ENCODE assay signal across 8 mouse cellular contexts in the genomic region with DNA sequence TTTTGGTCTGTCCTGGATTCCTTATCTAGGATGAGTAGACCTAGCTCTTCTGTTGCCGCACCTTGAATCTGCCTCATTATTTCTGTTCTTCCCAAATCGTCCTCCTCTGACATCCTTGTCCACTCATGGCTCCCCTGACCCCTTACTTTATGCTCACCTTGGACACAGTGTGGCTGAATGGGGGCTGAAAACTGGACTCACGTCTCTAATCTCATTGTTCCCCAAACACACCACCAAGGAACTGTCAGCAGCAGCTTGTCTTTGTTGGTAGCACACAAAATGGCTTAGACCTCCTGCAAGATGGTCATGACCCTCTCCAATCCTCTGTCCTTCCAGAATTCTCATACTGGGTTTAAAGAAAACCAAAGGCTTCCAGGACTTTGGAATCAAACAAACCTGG. TPM values are rescaled to one million over a fixed set of nuclear protein-coding genes. Genes with fewer than 3 reads are reported as not detected.
DNase-seq lines count a peak whose midpoint lies in the region; ATAC-seq and TF ChIP-seq lines count a peak whose summit lies in the region.

No protein-coding gene starts in this region.

- H3K27ac ChIP-seq in kidney, embryonic 15.5 days, result peak overlapping the region; percentile 97
- peak overlapping the region; percentile 92 for H3K27ac ChIP-seq in forebrain, embryonic 12.5 days
- H3K27ac ChIP-seq in limb, embryonic 10.5 days, result peak overlapping the region; percentile 91
- peak overlapping the region; percentile 91; the same call in 1 of the 2 replicates for H3K27ac ChIP-seq in neural tube, embryonic 12.5 days
- no peak overlapping the region for H3K27ac ChIP-seq in cerebellum, adult 2 months (ENCODE audit: insufficient read depth, low read length)

- no peak for ATAC-seq in kidney, embryonic 15.5 days (replicated peaks; ENCODE audit: low FRiP score)
- no peak for ATAC-seq in forebrain, embryonic 12.5 days (ENCODE audit: low FRiP score)
- ATAC-seq in neural tube, embryonic 12.5 days (ENCODE audit: low FRiP score, low read depth), result no peak

- H3K27me3 ChIP-seq in kidney, embryonic 15.5 days, result no peaks in the 10 kb centered on the region
- no peaks in the 10 kb centered on the region for H3K27me3 ChIP-seq in forebrain, embryonic 12.5 days
- no peaks in the 10 kb centered on the region for H3K27me3 ChIP-seq in limb, embryonic 10.5 days (ENCODE audit: low read depth, poor library complexity, severe bottlenecking)
- no peaks in the 10 kb centered on the region for H3K27me3 ChIP-seq in neural tube, embryonic 12.5 days (replicated peaks)
- H3K27me3 ChIP-seq in cerebellum, adult 2 months (ENCODE audit: control insufficient read depth, insufficient read depth, low read length), result no peaks in the 10 kb centered on the region

- H3K9me3 ChIP-seq in kidney, embryonic 15.5 days (replicated peaks), result no peaks in the 10 kb centered on the region
- no peaks in the 10 kb centered on the region for H3K9me3 ChIP-seq in forebrain, embryonic 12.5 days
- H3K9me3 ChIP-seq in limb, embryonic 10.5 days (replicated peaks), result no peaks in the 10 kb centered on the region
- H3K9me3 ChIP-seq in neural tube, embryonic 12.5 days, result no peaks in the 10 kb centered on the region

- H3K4me3 ChIP-seq in kidney, embryonic 15.5 days (replicated peaks), result no peak overlapping the region
- H3K4me3 ChIP-seq in forebrain, embryonic 12.5 days (replicated peaks), result no peak overlapping the region
- H3K4me3 ChIP-seq in limb, embryonic 10.5 days, result 0 out of 2 replicates have a peak overlapping the region, but pooled peaks have one; percentile 43
- no peak overlapping the region for H3K4me3 ChIP-seq in neural tube, embryonic 12.5 days
- no peak overlapping the region for H3K4me3 ChIP-seq in cerebellum, adult 2 months (replicated peaks; ENCODE audit: insufficient read depth, low read depth, low read length)

- peaks cover 36% of the 10 kb centered on the region for H3K4me1 ChIP-seq in kidney, embryonic 15.5 days
- H3K4me1 ChIP-seq in forebrain, embryonic 12.5 days, result peaks cover 35% of the 10 kb centered on the region
- peaks cover 41% of the 10 kb centered on the region for H3K4me1 ChIP-seq in limb, embryonic 10.5 days
- peaks cover 22% of the 10 kb centered on the region for H3K4me1 ChIP-seq in neural tube, embryonic 12.5 days
- peaks cover 13% of the 10 kb centered on the region for H3K4me1 ChIP-seq in cerebellum, adult 2 months (ENCODE audit: control insufficient read depth, insufficient read depth, low read length)

- H3K4me2 ChIP-seq in kidney, embryonic 15.5 days, result no peak overlapping the region
- H3K4me2 ChIP-seq in forebrain, embryonic 12.5 days, result no peak overlapping the region
- H3K4me2 ChIP-seq in neural tube, embryonic 12.5 days (replicated peaks), result no peak overlapping the region

- no peak for TF ChIP-seq POLR2A in cerebellum, adult 2 months (IDR thresholded peaks at IDR 0.05; ENCODE audit: borderline replicate concordance, insufficient read depth, low read length)

- H3K36me3 ChIP-seq in kidney, embryonic 15.5 days, result no peaks in the 10 kb centered on the region
- no peaks in the 10 kb centered on the region for H3K36me3 ChIP-seq in forebrain, embryonic 12.5 days (replicated peaks)
- H3K36me3 ChIP-seq in limb, embryonic 10.5 days, result no peaks in the 10 kb centered on the region
- H3K36me3 ChIP-seq in neural tube, embryonic 12.5 days, result no peaks in the 10 kb centered on the region

- no peak overlapping the region for H3K9ac ChIP-seq in kidney, embryonic 15.5 days
- H3K9ac ChIP-seq in forebrain, embryonic 12.5 days, result no peak overlapping the region
- no peak overlapping the region for H3K9ac ChIP-seq in neural tube, embryonic 12.5 days

- no peak for DNase-seq in kidney, postnatal 25 days
- no peak for DNase-seq in limb, embryonic 10.5 days (ENCODE audit: low spot score)
- DNase-seq in cerebellum, adult 2 months, result no peak
- no peak for DNase-seq in gastrocnemius, adult 8-10 months (ENCODE audit: low spot score in 2 of 2)
- DNase-seq in retina, embryonic 14.5 days (ENCODE audit: low spot score), result no peak

- no peak for TF ChIP-seq CTCF in cerebellum, adult 2 months (IDR thresholded peaks at IDR 0.05; ENCODE audit: borderline replicate concordance, insufficient read depth, low read depth, low read length)

- 77% methylated on average over 3 of the region's 3 CpGs for WGBS in kidney, embryonic 15.5 days
- 76% methylated on average over 3 of the region's 3 CpGs for WGBS in forebrain, embryonic 12.5 days
- WGBS in limb, embryonic 10.5 days, result 84% methylated on average over 3 of the region's 3 CpGs
- WGBS in neural tube, embryonic 12.5 days, result 83% methylated on average over 3 of the region's 3 CpGs
- 76% methylated on average over 3 of the region's 3 CpGs for WGBS in cerebellum, adult 2 months

RNA-seq across cellular contexts. Expression of a gene that starts 7.8 kb away (rescaled TPM):
- 99.2 and 100 TPM in 2 replicates for polyA plus RNA-seq in kidney, embryonic 15.5 days (2015; fragmentation: Nextera tagmentation; extraction: Ambion mirVana)
- 120 and 124 TPM in 2 replicates for polyA plus RNA-seq in forebrain, embryonic 12.5 days (2016; fragmentation: Nextera tagmentation; extraction: Ambion mirVana)
- polyA plus RNA-seq in limb, embryonic 10.5 days (2016; fragmentation: Nextera tagmentation; extraction: Ambion mirVana), result 104 and 109 TPM in 2 replicates
- polyA plus RNA-seq in neural tube, embryonic 12.5 days (2016; fragmentation: Nextera tagmentation; extraction: Ambion mirVana), result 115 and 121 TPM in 2 replicates
- 110 and 112 TPM in 2 replicates for polyA plus RNA-seq in cerebellum, adult 2 months (2012; rRNA removed)
- total RNA-seq in gastrocnemius, adult 8-10 months (2022), result 10 to 100 TPM; 72.6 to 77.3 (median 74.3) TPM

RNA-seq across cellular contexts. Expression of a gene that starts 20.2 kb away (rescaled TPM):
- polyA plus RNA-seq in kidney, embryonic 15.5 days (2015; fragmentation: Nextera tagmentation; extraction: Ambion mirVana), result 0.33 and 0.55 TPM in 2 replicates
- 0.31 TPM in 1 of 2 replicates, not detected in the other for polyA plus RNA-seq in forebrain, embryonic 12.5 days (2016; fragmentation: Nextera tagmentation; extraction: Ambion mirVana)
- 0.14 and 0.18 TPM in 2 replicates for polyA plus RNA-seq in limb, embryonic 10.5 days (2016; fragmentation: Nextera tagmentation; extraction: Ambion mirVana)
- 0.32 and 0.54 TPM in 2 replicates for polyA plus RNA-seq in neural tube, embryonic 12.5 days (2016; fragmentation: Nextera tagmentation; extraction: Ambion mirVana)
- 0.57 and 0.84 TPM in 2 replicates for polyA plus RNA-seq in cerebellum, adult 2 months (2012; rRNA removed)
- under 1 TPM in 1 of 4 experiments, not detected in 3; 0.20 TPM for total RNA-seq in gastrocnemius, adult 8-10 months (2022)

RNA-seq across cellular contexts. Expression of a gene that starts 38.4 kb away (rescaled TPM):
- polyA plus RNA-seq in kidney, embryonic 15.5 days (2015; fragmentation: Nextera tagmentation; extraction: Ambion mirVana), result 14.4 and 15.4 TPM in 2 replicates
- 14.7 and 17.7 TPM in 2 replicates for polyA plus RNA-seq in forebrain, embryonic 12.5 days (2016; fragmentation: Nextera tagmentation; extraction: Ambion mirVana)
- polyA plus RNA-seq in limb, embryonic 10.5 days (2016; fragmentation: Nextera tagmentation; extraction: Ambion mirVana), result 10.1 and 13.0 TPM in 2 replicates
- 15.1 and 15.3 TPM in 2 replicates for polyA plus RNA-seq in neural tube, embryonic 12.5 days (2016; fragmentation: Nextera tagmentation; extraction: Ambion mirVana)
- 23.7 and 24.8 TPM in 2 replicates for polyA plus RNA-seq in cerebellum, adult 2 months (2012; rRNA removed)
- total RNA-seq in gastrocnemius, adult 8-10 months (2022), result 1 to 10 TPM in 3 of 4 experiments, under 1 TPM in 1; 0.97 to 2.5 (median 1.5) TPM

RNA-seq across cellular contexts. Expression of a gene that starts 43.8 kb away (rescaled TPM):
- 65.0 and 69.0 TPM in 2 replicates for polyA plus RNA-seq in kidney, embryonic 15.5 days (2015; fragmentation: Nextera tagmentation; extraction: Ambion mirVana)
- polyA plus RNA-seq in forebrain, embryonic 12.5 days (2016; fragmentation: Nextera tagmentation; extraction: Ambion mirVana), result 62.9 and 63.6 TPM in 2 replicates
- 94.6 and 119 TPM in 2 replicates for polyA plus RNA-seq in limb, embryonic 10.5 days (2016; fragmentation: Nextera tagmentation; extraction: Ambion mirVana)
- 53.9 and 56.3 TPM in 2 replicates for polyA plus RNA-seq in neural tube, embryonic 12.5 days (2016; fragmentation: Nextera tagmentation; extraction: Ambion mirVana)
- polyA plus RNA-seq in cerebellum, adult 2 months (2012; rRNA removed), result 24.5 and 24.9 TPM in 2 replicates
- 10 to 100 TPM; 16.3 to 21.1 (median 19.0) TPM for total RNA-seq in gastrocnemius, adult 8-10 months (2022)

RNA-seq across cellular contexts. Expression of a gene that starts 48.4 kb away (rescaled TPM):
- 135 and 138 TPM in 2 replicates for polyA plus RNA-seq in kidney, embryonic 15.5 days (2015; fragmentation: Nextera tagmentation; extraction: Ambion mirVana)
- 163 and 164 TPM in 2 replicates for polyA plus RNA-seq in forebrain, embryonic 12.5 days (2016; fragmentation: Nextera tagmentation; extraction: Ambion mirVana)
- polyA plus RNA-seq in limb, embryonic 10.5 days (2016; fragmentation: Nextera tagmentation; extraction: Ambion mirVana), result 121 and 145 TPM in 2 replicates
- polyA plus RNA-seq in neural tube, embryonic 12.5 days (2016; fragmentation: Nextera tagmentation; extraction: Ambion mirVana), result 151 and 156 TPM in 2 replicates
- 75.7 and 80.2 TPM in 2 replicates for polyA plus RNA-seq in cerebellum, adult 2 months (2012; rRNA removed)
- 10 to 100 TPM; 19.8 to 22.3 (median 20.7) TPM for total RNA-seq in gastrocnemius, adult 8-10 months (2022)
